Mouse (Mus musculus) stomach, postnatal 0 days (tissue): ENCODE results near the gene Sh2d4b. TPM values are rescaled to one million over a fixed set of nuclear protein-coding genes. Genes with fewer than 3 reads are reported as not detected.

Source experiments
- ATAC-seq: fragments of 200-750 bp; cut with Nextera tagmentation; 2 replicates; pipeline ENCODE4 v1.8.0; 2017; ENCODE audit not compliant: low FRiP score, low TSS enrichment
- DNase-seq: peaks from one replicate; pipeline ENCODE4 v3.0.0-alpha.2; 2016; ENCODE audit warnings: low spot score
- H3K27ac ChIP-seq: fragments of 300-500 bp; sonication (generic); replicated peaks from 2 replicates; pipeline ENCODE4 v1.5.1; 2014; ENCODE audit warnings: mild to moderate bottlenecking, control low read depth
- H3K27me3 ChIP-seq: fragments of 300-500 bp; sonication (generic); 2 replicates; pipeline ENCODE4 v1.6.1; 2014; ENCODE audit warnings: low read length; ENCODE audit not compliant: control insufficient read depth, insufficient read depth
- H3K36me3 ChIP-seq: fragments of 300-500 bp; sonication (generic); 2 replicates; pipeline ENCODE4 v1.6.1; 2014; ENCODE audit warnings: low read length, mixed read lengths; ENCODE audit not compliant: control insufficient read depth, insufficient read depth
- H3K4me1 ChIP-seq: fragments of 300-500 bp; sonication (generic); replicated peaks from 2 replicates; pipeline ENCODE4 v1.6.1; 2014; ENCODE audit warnings: antibody characterized with exemption; ENCODE audit not compliant: control insufficient read depth, insufficient read depth
- H3K4me2 ChIP-seq: fragments of 300-500 bp; sonication (generic); replicated peaks from 2 replicates; pipeline ENCODE4 v1.6.1; 2014; ENCODE audit warnings: low read depth, mild to moderate bottlenecking, control low read depth, moderate library complexity
- H3K4me3 ChIP-seq: fragments of 300-500 bp; sonication (generic); 2 replicates; pipeline ENCODE4 v1.5.1; 2014; ENCODE audit warnings: low read depth, low read length, control low read depth
- H3K9ac ChIP-seq: fragments of 300-500 bp; sonication (generic); 2 replicates; pipeline ENCODE4 v1.6.1; 2014; ENCODE audit warnings: mild to moderate bottlenecking, low read length, control low read depth, mixed read lengths
- H3K9me3 ChIP-seq: fragments of 300-500 bp; sonication (generic); 2 replicates; pipeline ENCODE4 v1.6.1; 2016; ENCODE audit warnings: low read length; ENCODE audit not compliant: control insufficient read depth
- CTCF ChIP-seq: IDR thresholded peaks from 2 replicates; pipeline ENCODE4 v1.5.1; 2016; ENCODE audit warnings: antibody characterized with exemption, low read depth, mild to moderate bottlenecking, moderate library complexity
- EP300 ChIP-seq: optimal IDR thresholded peaks from 2 replicates; pipeline ENCODE3; 2016; ENCODE audit warnings: antibody characterized with exemption
- WGBS: fragments of 180-500 bp; shearing (Covaris S2); extraction: QIAGEN DNeasy Blood & Tissue Kit; methylation state at CpG from one replicate; pipeline ENCODE4 v1.1.7; 2014; 5-methylcytosine and 5-hydroxymethylcytosine counted together
- polyA plus RNA-seq: library from polyadenylated mRNA; unstranded; fragments of >200 nt; fragmentation: Nextera tagmentation; extraction: Ambion mirVana; gene quantifications from 2 replicates; pipeline ENCODE4 v1.2.1, GENCODE M21; 2015

The Sh2d4b gene
- polyA plus RNA-seq, 1 experiment from 2014 or later = 0.07 TPM

DNA sequence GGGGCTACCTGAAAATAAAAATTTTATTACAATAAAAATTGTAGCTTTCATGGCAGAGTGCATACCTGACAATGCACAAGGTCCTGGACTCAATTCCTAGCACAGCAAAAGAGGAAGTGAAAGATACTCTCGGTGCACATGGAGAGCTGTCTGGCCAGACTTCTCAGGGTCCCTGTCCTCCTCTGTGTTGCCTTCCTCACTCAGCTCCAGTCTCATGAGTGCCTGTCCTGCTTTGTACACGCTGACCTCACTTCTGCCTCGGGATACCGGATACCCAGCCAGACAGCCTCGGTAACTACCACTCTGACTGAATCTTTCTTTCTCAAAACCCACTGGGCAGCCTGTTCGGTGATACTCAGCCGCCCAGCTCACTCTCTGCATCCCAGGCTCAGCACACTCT lies 40.3 kb upstream of the Sh2d4b start:
- WGBS = 76% methylated on average over 7 of the region's 7 CpGs
- ATAC-seq = no peak
- Histone ChIP-seq H3K4me2 (no peak overlapping the region), H3K27me3 (no peaks in the 10 kb centered on the region), H3K9ac (no peak overlapping the region), H3K4me3 (no peak overlapping the region), H3K36me3 (no peaks in the 10 kb centered on the region), H3K4me1 (peaks cover 9% of the 10 kb centered on the region), H3K27ac (no peak overlapping the region), H3K9me3 (no peaks in the 10 kb centered on the region)
- TF ChIP-seq CTCF (no peak), EP300 (no peak)
- no peak for DNase-seq

DNA sequence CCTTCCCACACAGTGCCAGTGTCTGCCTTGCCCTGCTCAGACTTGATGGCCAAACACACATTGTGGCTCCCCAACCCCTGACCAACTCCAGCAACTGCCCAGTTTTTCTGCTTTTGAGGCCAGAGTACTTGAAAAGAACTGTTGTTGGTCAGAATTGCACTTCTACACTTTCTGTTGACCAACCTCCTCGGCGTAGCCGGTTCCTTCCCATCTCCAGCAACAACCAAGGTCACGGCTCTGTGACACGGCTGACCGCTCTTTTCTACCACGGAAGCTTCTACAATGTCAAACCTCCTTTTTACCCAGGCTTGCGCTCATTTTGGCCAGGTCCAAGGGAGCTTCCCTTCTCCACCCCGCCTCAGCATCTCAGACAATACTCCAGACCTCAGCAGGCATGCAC lies 39.2 kb upstream of the Sh2d4b start:
- Histone ChIP-seq H3K9me3 (no peaks in the 10 kb centered on the region), H3K36me3 (no peaks in the 10 kb centered on the region), H3K4me2 (no peak overlapping the region), H3K9ac (no peak overlapping the region), H3K27ac (peak overlapping the region; percentile 74; the same call in 1 of the 2 replicates), H3K4me1 (peaks cover 9% of the 10 kb centered on the region), H3K27me3 (no peaks in the 10 kb centered on the region), H3K4me3 (no peak overlapping the region)
- no peak for DNase-seq
- TF ChIP-seq EP300 (no peak), CTCF (no peak)
- ATAC-seq = no peak
- 86% methylated on average over 9 of the region's 9 CpGs for WGBS

DNA sequence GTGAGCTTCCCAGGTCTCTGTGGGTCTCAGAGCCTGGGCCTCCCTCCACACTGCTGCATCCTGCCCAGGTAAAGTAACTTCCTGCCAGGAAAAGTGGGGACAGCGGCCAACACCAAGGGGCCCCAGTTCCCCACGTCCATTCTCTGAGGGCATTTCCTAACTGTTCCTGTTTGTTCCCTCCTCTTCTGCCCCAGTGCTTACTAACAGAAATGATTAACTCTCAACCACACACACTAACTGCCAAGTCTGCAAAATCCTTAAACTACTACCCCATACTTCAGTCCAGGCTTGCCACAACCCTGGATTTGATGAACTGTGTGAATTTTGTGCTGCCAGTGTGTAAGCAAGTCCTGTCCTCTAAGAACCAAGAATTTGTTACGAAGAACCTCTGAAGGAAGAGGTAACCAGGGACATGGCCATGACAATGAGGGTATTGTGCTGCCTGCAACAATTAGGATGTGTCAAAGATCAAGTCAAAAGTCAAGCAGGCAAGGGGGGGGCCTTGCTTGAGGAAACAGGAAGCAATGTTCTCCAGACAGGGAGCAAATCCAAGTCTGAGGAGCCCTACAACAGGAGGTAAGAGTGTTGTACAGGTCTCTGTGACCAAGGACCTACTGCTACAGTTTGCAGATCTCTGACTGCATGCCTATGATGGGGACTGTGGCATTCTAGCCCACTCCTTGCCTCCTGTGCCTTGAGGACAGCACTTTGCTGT lies 38.2 kb upstream of the Sh2d4b start:
- H3K4me2 ChIP-seq = no peak overlapping the region
- H3K27me3 ChIP-seq = no peaks in the 10 kb centered on the region
- H3K27ac ChIP-seq = peak overlapping the region; percentile 74
- peaks cover 9% of the 10 kb centered on the region for H3K4me1 ChIP-seq
- no peak for ATAC-seq
- no peak overlapping the region for H3K4me3 ChIP-seq
- TF ChIP-seq EP300 (no peak), CTCF (no peak)
- WGBS = 44% methylated on average over 3 of the region's 3 CpGs
- DNase-seq = peak; percentile 30
- H3K36me3 ChIP-seq = no peaks in the 10 kb centered on the region
- no peak overlapping the region for H3K9ac ChIP-seq
- no peaks in the 10 kb centered on the region for H3K9me3 ChIP-seq

DNA sequence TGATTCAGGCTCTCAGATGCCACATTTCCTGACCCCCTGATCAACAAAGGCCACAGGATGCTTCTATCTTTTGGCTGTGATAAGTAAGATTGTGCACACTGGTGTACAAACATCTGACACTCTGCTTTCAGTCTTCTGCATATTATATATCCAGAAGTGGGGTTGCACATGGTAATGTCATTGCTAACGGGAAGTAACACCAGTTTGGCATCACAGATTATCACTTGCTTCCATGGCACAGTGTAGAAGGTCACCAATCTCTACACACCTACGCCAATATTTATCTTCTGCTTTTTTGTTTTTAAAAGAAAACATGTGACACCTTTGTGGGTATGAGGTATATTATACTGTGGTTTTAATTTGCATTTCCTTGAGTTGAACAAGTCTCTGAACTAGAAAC lies 36.9 kb upstream of the Sh2d4b start:
- Histone ChIP-seq H3K9me3 (no peaks in the 10 kb centered on the region), H3K36me3 (no peaks in the 10 kb centered on the region), H3K27ac (no peak overlapping the region), H3K9ac (no peak overlapping the region), H3K4me1 (peaks cover 2% of the 10 kb centered on the region), H3K27me3 (no peaks in the 10 kb centered on the region), H3K4me3 (no peak overlapping the region), H3K4me2 (no peak overlapping the region)
- TF ChIP-seq CTCF (no peak), EP300 (no peak)
- no peak for ATAC-seq
- no peak for DNase-seq
- WGBS = 79% methylated on average over 2 of the region's 2 CpGs

DNA sequence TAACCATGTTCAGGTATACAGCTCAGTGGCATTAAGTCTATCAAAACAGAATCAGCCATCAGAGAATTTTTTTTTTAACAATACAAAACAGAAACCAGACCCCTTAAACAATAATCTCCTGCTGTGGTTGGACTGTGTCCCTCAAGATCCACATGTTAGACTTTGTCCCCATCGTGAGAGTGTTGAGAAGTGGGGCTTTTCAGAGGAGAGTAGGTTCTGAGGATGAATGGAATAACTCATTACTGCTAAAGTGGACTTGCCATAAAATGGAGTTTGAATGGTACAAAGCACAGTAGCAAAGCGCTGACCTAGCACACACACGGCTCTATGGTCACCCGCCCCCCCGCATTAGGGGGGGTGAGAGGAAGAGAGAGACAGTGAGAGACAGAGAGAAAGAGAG lies 35.8 kb upstream of the Sh2d4b start:
- H3K36me3 ChIP-seq = no peaks in the 10 kb centered on the region
- 78% methylated on average over 5 of the region's 5 CpGs for WGBS
- no peak overlapping the region for H3K27ac ChIP-seq
- H3K9ac ChIP-seq = no peak overlapping the region
- no peaks in the 10 kb centered on the region for H3K27me3 ChIP-seq
- ATAC-seq (no peak), DNase-seq (no peak)
- TF ChIP-seq CTCF = no peak
- no peak for TF ChIP-seq EP300
- no peak overlapping the region for H3K4me3 ChIP-seq
- no peak overlapping the region for H3K4me2 ChIP-seq
- H3K9me3 ChIP-seq = no peaks in the 10 kb centered on the region
- H3K4me1 ChIP-seq = peaks cover 4% of the 10 kb centered on the region

DNA sequence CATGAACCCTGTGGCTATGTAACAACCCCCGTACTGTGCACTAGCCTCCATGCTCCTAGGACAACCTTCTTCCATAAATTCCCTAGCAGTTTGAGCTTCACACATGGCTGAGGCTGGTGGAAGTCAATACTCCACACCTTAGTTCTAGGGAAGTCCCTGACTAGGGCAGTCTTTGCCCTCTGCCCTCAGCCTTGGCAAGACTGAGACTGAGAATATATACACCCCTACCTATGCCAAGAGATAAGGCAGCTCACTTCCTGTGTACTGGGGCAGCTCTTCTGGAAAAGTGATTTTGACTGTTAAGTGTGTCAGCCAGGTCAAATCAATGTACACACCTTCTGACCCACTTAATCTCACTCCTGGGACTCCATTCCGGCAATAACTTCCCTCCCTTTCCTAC lies 34.0 kb upstream of the Sh2d4b start:
- Histone ChIP-seq H3K9me3 (no peaks in the 10 kb centered on the region), H3K4me3 (no peak overlapping the region), H3K27ac (peak overlapping the region; percentile 63), H3K9ac (no peak overlapping the region), H3K4me2 (no peak overlapping the region), H3K4me1 (peaks cover 4% of the 10 kb centered on the region), H3K27me3 (no peaks in the 10 kb centered on the region), H3K36me3 (no peaks in the 10 kb centered on the region)
- ATAC-seq (peak; percentile 98), DNase-seq (peak; percentile 82)
- 40% methylated on average over 2 of the region's 2 CpGs for WGBS
- TF ChIP-seq EP300 = no peak
- no peak for TF ChIP-seq CTCF
